Mouse (Mus musculus): ENCODE measurements at regions not wholly inside any gene's neighbourhood (a gene's known extent, or its start where the extent isn't known, plus 50 kb on each side); places are given as distances from the start of the nearest gene placed in this dataset.

- TF ChIP-seq POLR2A (IDR thresholded peaks at IDR 0.05; ENCODE audit: low read depth, low read length) (no peak), CTCF (conservative IDR thresholded peaks at IDR 0.05; ENCODE audit: insufficient read depth, insufficient read length, low read depth, low read length) (no peak)
These were observed 181.6 kb upstream of the Trib2 start for GRCm38 (mm10) chr12:15998331-15998730.

Measured in kidney, adult 2 months (tissue).